Mouse (Mus musculus) G1E-ER4 (cell line): ENCODE measurements around the gene Mtmr4. TPM values are rescaled to one million over a fixed set of nuclear protein-coding genes. Genes with fewer than 3 reads are reported as not detected.

ENCODE experiments used
- GATA1 ChIP-seq: IDR thresholded peaks from one replicate; pipeline ENCODE4 v1.8.0; 2012; ENCODE audit warnings: low read length, inconsistent platforms
- polyA plus RNA-seq: library from polyadenylated mRNA; stranded (reverse); fragments of >175 nt; gene quantifications from 2 replicates; pipeline ENCODE4 v1.2.3, GENCODE M21; 2012

Gene Mtmr4
- polyA plus RNA-seq, 1 experiment: 12.5 TPM

- no peak for TF ChIP-seq GATA1
Measured at GRCm38 (mm10) chr11:87617606-87618005, 25.6 kb downstream of the Mtmr4 start.

- TF ChIP-seq GATA1: no peak
Measured at GRCm38 (mm10) chr11:87623160-87623559, 31.2 kb downstream of the Mtmr4 start.

- no peak for TF ChIP-seq GATA1
Measured at GRCm38 (mm10) chr11:87629859-87630258, 37.9 kb downstream of the Mtmr4 start.

DNA sequence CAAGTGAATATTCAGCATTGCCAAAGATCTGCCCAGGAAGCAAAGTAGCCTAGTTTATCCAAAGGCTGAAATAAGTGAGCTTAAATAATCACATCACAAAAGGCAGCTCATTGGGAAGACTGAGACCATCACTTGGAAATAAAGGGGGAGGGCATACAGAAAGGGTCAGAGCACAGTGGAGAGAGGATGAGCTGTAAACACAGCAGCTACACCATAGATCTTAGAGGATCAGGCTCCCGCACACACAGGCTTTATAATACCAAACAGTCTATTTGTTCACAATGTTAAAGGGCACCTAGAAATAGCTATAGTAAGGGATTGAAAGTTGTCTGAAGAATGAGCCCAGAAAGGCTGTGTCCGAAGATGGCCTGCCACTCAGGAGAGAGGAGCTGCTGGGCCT lies 46.8 kb downstream of the Mtmr4 start:
- TF ChIP-seq GATA1: no peak

- TF ChIP-seq GATA1: no peak
Measured at GRCm38 (mm10) chr11:87639206-87639605, 47.2 kb downstream of the Mtmr4 start.

DNA sequence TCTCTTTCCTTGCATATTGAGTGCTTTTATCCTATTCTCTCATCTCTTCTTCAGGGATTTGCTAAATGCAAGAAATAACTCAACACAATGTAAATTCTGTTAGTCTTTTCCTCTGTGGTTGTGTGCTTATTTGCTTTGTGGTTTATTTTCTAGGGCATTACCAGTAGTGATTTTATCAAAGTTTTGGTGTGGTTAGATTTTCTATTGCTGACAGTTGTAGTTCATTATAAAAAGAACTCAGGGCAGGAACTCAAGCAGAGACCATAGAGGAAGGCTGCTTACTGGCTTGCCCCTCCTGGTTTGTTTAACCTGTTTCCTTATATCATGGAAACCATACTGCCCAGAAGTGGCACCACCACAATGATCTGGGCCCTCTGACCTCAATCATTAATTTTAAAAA lies 50.9 kb downstream of the Mtmr4 start:
- no peak for TF ChIP-seq GATA1

DNA sequence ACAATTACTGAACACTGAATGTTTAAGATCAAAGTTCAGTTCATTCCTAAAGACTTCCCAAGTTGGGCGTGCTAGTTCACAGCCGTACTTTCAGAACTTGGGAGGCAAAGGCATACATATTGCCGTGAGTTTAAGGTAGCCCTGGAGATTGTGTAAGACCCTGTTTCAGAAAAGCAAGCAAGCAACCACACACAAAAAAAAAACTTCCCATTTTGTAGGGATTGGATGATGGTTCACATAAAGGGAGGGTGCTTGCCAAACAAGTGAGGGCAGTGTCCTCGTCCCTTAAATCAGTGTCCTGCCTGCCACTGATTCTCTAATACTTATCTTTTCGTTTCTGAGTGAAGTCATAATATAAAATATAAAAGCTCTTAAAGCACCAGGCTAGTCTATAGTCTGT lies 62.7 kb downstream of the Mtmr4 start:
- TF ChIP-seq GATA1: no peak

DNA sequence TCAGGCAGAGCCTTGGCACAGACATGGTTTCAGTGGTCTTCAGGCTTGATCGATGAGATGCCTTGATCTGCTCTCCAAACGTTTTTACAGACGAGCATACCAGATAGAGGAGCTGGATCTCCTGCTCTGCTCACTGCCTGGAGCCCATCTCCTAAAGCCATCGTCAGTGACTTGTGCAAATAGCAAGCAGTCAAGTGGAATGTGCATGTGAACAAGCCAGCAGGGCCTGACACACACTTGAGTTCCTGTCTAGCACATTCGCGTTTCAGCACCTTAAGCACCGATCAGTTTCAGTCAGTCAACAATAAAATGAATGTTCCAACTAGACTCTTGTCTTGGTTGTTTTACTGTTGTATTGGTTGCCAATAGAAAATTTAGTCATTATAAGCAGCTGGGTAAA lies 67.3 kb downstream of the Mtmr4 start:
- TF ChIP-seq GATA1: no peak

DNA sequence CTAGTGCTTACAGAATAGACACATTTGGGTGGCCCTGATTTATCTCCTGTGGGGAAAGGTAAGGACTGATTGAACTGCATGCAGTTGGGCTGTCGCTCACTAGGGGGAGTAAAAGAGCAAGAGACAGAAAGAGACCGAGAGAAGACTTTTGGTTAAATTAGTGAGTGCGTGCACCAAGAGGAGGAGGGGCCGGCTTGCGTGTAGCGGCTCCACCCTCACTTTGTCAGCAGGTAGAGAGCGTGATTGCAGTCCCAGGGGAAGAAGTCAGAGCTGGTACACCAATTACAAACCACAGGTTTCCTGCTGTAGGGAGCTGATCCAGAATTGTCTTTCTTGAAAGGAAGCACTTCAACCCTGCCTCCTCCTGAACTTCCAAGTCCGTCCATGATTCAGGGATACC lies 70.4 kb downstream of the Mtmr4 start, which contains the start of gene Rnf43:
TSS of gene Rnf43 (plus strand) at position 316 of the 400 bp plus-strand sequence.
- no peak for TF ChIP-seq GATA1

- no peak for TF ChIP-seq GATA1
Measured at GRCm38 (mm10) chr11:87662822-87663221, 70.9 kb downstream of the Mtmr4 start.

DNA sequence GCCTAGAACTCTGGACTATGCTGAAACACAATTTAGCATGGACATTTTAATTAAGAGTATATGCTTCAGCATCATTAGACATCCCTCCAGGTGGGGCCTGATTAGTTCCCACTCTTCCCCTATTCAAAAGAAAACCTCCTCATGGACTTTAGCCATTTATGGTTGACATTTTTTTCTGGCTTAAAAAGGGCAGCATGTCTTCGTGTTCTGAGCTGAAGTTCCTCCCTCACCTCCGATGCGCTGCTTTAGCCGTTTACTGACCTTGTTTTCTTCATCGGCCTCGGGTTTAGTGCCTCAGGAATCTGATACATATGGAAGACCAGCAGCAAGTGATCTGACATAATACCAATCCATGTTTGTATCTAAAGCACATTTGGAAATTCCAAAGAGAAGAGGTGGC lies 72.0 kb downstream of the Mtmr4 start:
- no peak for TF ChIP-seq GATA1

DNA sequence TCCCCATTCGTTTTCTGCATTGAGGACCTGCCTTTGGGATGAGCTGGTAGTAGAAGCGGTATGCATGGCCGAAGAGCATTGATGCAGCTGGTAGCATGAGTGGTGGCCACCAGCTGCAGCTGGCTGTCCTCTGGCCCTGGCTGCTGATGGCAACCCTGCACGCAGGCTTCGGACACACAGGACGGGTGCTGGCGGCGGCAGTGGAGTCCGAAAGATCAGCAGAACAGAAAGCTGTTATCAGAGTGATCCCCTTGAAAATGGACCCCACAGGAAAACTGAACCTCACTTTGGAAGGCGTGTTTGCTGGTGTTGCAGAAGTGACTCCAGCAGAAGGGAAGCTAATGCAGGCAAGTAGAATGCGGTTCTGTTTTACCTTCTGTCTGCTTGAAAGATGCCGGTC lies 72.6 kb downstream of the Mtmr4 start:
- TF ChIP-seq GATA1: no peak

DNA sequence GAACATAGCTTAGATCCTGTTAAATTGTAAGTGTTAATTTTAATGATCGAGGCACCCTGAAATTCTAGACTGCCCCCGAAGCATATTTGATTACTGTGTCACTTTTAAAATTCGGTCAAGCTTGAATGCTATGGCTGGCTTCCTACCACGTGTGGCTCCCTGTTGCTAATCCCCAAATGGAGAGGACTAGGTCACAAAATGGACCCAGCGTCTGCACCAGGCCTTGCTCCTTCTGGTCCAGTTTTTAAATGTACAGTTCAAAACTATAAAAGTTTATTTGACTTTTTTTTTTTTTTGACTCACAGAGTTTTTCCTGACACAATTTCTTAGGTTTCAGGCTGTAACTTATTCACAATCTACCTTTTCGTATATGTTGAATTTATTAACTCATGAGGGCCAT lies 73.3 kb downstream of the Mtmr4 start:
- no peak for TF ChIP-seq GATA1

DNA sequence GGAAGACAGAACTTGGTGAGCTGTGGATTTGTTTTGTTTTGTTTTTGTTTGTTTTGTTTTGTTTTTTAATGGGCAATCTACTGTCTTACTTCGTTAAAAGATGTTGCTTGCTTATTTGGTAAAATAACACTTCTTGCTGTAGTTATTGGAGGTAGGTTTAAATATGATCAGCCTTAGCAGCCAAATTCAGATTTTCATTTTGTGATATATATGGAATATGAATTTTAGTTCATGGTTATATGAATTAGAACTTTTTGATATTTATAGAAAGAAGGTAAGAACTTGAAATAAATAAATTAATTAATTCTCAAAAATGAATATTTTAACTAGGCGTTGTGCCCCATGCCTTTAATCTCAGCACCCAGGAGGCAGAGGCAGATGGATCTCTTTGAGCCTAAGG lies 73.7 kb downstream of the Mtmr4 start:
- TF ChIP-seq GATA1: no peak

Other genes starting within 250 kb of the Mtmr4 start
- gene Ppm1e, start 233.1 kb upstream of the Mtmr4 start, polyA plus RNA-seq: not detected in 2 replicates
- 0.78 and 1.1 TPM in 2 replicates for gene Rad51c, start 187.2 kb upstream of the Mtmr4 start, polyA plus RNA-seq
- not detected in 2 replicates for gene Tex14, start 187.1 kb upstream of the Mtmr4 start, polyA plus RNA-seq
- gene Gm11492, start 25.5 kb upstream of the Mtmr4 start, polyA plus RNA-seq: not detected in 2 replicates
- gene Sept4, start 23.3 kb upstream of the Mtmr4 start, polyA plus RNA-seq: 1.4 and 2.3 TPM in 2 replicates
- gene Hsf5, start 25.0 kb downstream of the Mtmr4 start, polyA plus RNA-seq: 0.01 and 0.02 TPM in 2 replicates
- 0.91 and 1.3 TPM in 2 replicates for gene Rnf43, start 70.6 kb downstream of the Mtmr4 start, polyA plus RNA-seq
- gene Supt4a, start 145.4 kb downstream of the Mtmr4 start, polyA plus RNA-seq: 7.4 and 10.8 TPM in 2 replicates
- gene Tspoap1, start 168.4 kb downstream of the Mtmr4 start, polyA plus RNA-seq: 3.7 and 4.4 TPM in 2 replicates
- gene Mpo, start 201.4 kb downstream of the Mtmr4 start, polyA plus RNA-seq: 0.21 TPM in 1 of 2 replicates, not detected in the other
- not detected in 2 replicates for gene Lpo, start 236.1 kb downstream of the Mtmr4 start, polyA plus RNA-seq